Mouse (Mus musculus) CH12.LX (cell line): ENCODE data around the gene Rsrp1. TPM values are rescaled to one million over a fixed set of nuclear protein-coding genes. Genes with fewer than 3 reads are reported as not detected.

ENCODE experiments used
- DNase-seq: peaks from one replicate; pipeline ENCODE4 v3.0.0-alpha.2; 2013; ENCODE audit errors: extremely low read depth
- H3K27ac ChIP-seq: 2 replicates; pipeline ENCODE4 v1.5.1; 2012; ENCODE audit warnings: low read depth, mild to moderate bottlenecking, control low read depth, moderate library complexity; ENCODE audit not compliant: insufficient read depth
- H3K27me3 ChIP-seq: replicated peaks from 2 replicates; pipeline ENCODE3; 2012; ENCODE audit warnings: inconsistent platforms
- H3K36me3 ChIP-seq, 2 experiments: replicated peaks in 1 of 2; 2 replicates each; pipeline versions ENCODE3 to v1.6.1; 2012; ENCODE audit warnings: inconsistent platforms in 1 of 2, low read length in 1 of 2, mild to moderate bottlenecking in 1 of 2, mixed read lengths in 1 of 2, moderate library complexity in 1 of 2; ENCODE audit not compliant: control insufficient read depth in 1 of 2, insufficient read depth in 1 of 2
- H3K4me1 ChIP-seq, 2 experiments: 2 replicates each; pipeline ENCODE4 v1.6.1; 2012; ENCODE audit warnings: inconsistent platforms in 1 of 2, moderate library complexity in 1 of 2; ENCODE audit not compliant: insufficient read depth in 2 of 2, control insufficient read depth in 1 of 2
- H3K4me2 ChIP-seq: 2 replicates; pipeline ENCODE4 v1.6.1; 2012; ENCODE audit warnings: low read depth, mild to moderate bottlenecking, control low read depth; ENCODE audit not compliant: poor library complexity, insufficient read depth, severe bottlenecking
- H3K4me3 ChIP-seq, 3 experiments: fragments of 150-350 bp in 1 of 3; sonication (generic) in 1 of 3; replicated peaks in 1 of 3; 2 replicates each; pipeline versions ENCODE3 to v1.5.1; 2011 to 2012; ENCODE audit warnings: low read depth in 2 of 3, low read length in 2 of 3, mild to moderate bottlenecking in 2 of 3, moderate library complexity in 2 of 3, control low read depth in 1 of 3, improper control_type of control experiment in 1 of 3, inconsistent platforms in 1 of 3, mixed read lengths in 1 of 3; ENCODE audit not compliant: poor library complexity in 1 of 3
- H3K79me2 ChIP-seq: replicated peaks from 2 replicates; pipeline ENCODE4 v1.6.1; 2012; ENCODE audit warnings: mild to moderate bottlenecking, moderate library complexity; ENCODE audit not compliant: control insufficient read depth, poor library complexity, insufficient read depth, severe bottlenecking; ENCODE audit errors: extremely low read depth
- H3K9ac ChIP-seq: 2 replicates; pipeline ENCODE4 v1.6.1; 2012; ENCODE audit warnings: low read depth, mild to moderate bottlenecking, control low read depth, moderate library complexity; ENCODE audit not compliant: insufficient read depth
- H3K9me3 ChIP-seq: replicated peaks from 2 replicates; pipeline ENCODE3; 2012; ENCODE audit warnings: low read length, inconsistent platforms, mixed read lengths
- BHLHE40 ChIP-seq: IDR thresholded peaks from 2 replicates; pipeline ENCODE4 v1.6.1; 2011; ENCODE audit warnings: mild to moderate bottlenecking, low read depth, low read length, improper control_type of control experiment
- CHD2 ChIP-seq: IDR thresholded peaks from 2 replicates; pipeline ENCODE4 v1.6.1; 2011; ENCODE audit warnings: low read length, improper control_type of control experiment
- E2F4 ChIP-seq: IDR thresholded peaks from 2 replicates; pipeline ENCODE4 v1.6.1; 2011; ENCODE audit warnings: low read depth, low read length, improper control_type of control experiment; ENCODE audit not compliant: insufficient replicate concordance
- GABPA ChIP-seq: IDR thresholded peaks from 2 replicates; pipeline ENCODE4 v1.6.1; 2012; ENCODE audit warnings: low read depth, low read length, improper control_type of control experiment, inconsistent platforms; ENCODE audit not compliant: insufficient replicate concordance
- HCFC1 ChIP-seq: IDR thresholded peaks from 2 replicates; pipeline ENCODE4 v1.6.1; 2012; ENCODE audit warnings: low read depth, mild to moderate bottlenecking, inconsistent platforms, low read length, improper control_type of control experiment
- IRF4 ChIP-seq: IDR thresholded peaks from 2 replicates; pipeline ENCODE4 v1.6.1; 2014; ENCODE audit warnings: low read depth, mild to moderate bottlenecking, inconsistent platforms, low read length, improper control_type of control experiment
- JUND ChIP-seq: conservative IDR thresholded peaks from 2 replicates; pipeline ENCODE4 v1.6.1; 2011; ENCODE audit warnings: low read depth, low read length, improper control_type of control experiment
- KAT2A ChIP-seq: IDR thresholded peaks from 2 replicates; pipeline ENCODE4 v1.6.1; 2012; ENCODE audit warnings: low read length, improper control_type of control experiment, inconsistent platforms; ENCODE audit not compliant: insufficient replicate concordance
- MAFK ChIP-seq: IDR thresholded peaks from 2 replicates; pipeline ENCODE4 v1.6.1; 2011; ENCODE audit warnings: low read length, improper control_type of control experiment; ENCODE audit not compliant: insufficient replicate concordance
- MAZ ChIP-seq: IDR thresholded peaks from 2 replicates; pipeline ENCODE4 v1.6.1; 2012; ENCODE audit warnings: low read depth, mild to moderate bottlenecking, inconsistent platforms, low read length, improper control_type of control experiment, moderate library complexity
- MEF2A ChIP-seq: IDR thresholded peaks from 2 replicates; pipeline ENCODE4 v1.6.1; 2014; ENCODE audit warnings: low read depth, mild to moderate bottlenecking, inconsistent platforms, low read length, improper control_type of control experiment, borderline replicate concordance
- NELFE ChIP-seq: IDR thresholded peaks from 2 replicates; pipeline ENCODE4 v1.6.1; 2011; ENCODE audit warnings: low read depth, low read length, improper control_type of control experiment
- RAD21 ChIP-seq: IDR thresholded peaks from 2 replicates; pipeline ENCODE4 v1.6.1; 2011; ENCODE audit warnings: low read depth, mild to moderate bottlenecking, low read length, improper control_type of control experiment, moderate library complexity
- RCOR1 ChIP-seq: conservative IDR thresholded peaks from 2 replicates; pipeline ENCODE4 v1.6.1; 2012; ENCODE audit warnings: low read depth, mild to moderate bottlenecking, inconsistent platforms, low read length, improper control_type of control experiment
- SIN3A ChIP-seq: IDR thresholded peaks from 2 replicates; pipeline ENCODE4 v1.6.1; 2012; ENCODE audit warnings: low read length, improper control_type of control experiment, inconsistent platforms
- SMC3 ChIP-seq: IDR thresholded peaks from 2 replicates; pipeline ENCODE4 v1.6.1; 2011; ENCODE audit warnings: low read depth, low read length, improper control_type of control experiment
- TBP ChIP-seq: conservative IDR thresholded peaks from 2 replicates; pipeline ENCODE4 v1.6.1; 2011; ENCODE audit warnings: low read depth, low read length, improper control_type of control experiment
- TCF12 ChIP-seq: IDR thresholded peaks from 2 replicates; pipeline ENCODE4 v1.6.1; 2014; ENCODE audit warnings: low read depth, mild to moderate bottlenecking, inconsistent platforms, low read length, improper control_type of control experiment
- USF1 ChIP-seq: IDR thresholded peaks from 2 replicates; pipeline ENCODE4 v1.6.1; 2014; ENCODE audit warnings: low read depth, mild to moderate bottlenecking, inconsistent platforms, low read length, improper control_type of control experiment
- ZKSCAN1 ChIP-seq: IDR thresholded peaks from 2 replicates; pipeline ENCODE4 v1.6.1; 2012; ENCODE audit warnings: low read depth, inconsistent platforms, low read length, improper control_type of control experiment, borderline replicate concordance
- dilution Hi-C: fragments of 300-500 bp; cut with MboI; formaldehyde crosslinking; loops from 2 replicates; pipeline ENCODE4 v1.14.3; 2020; ENCODE audit warnings: low sequenced_read_pairs; ENCODE audit not compliant: extremely low pct_unique_long_range_greater_than_20kb, extremely low pct_ligation_motif_present
- in situ Hi-C: fragments of 300-500 bp; cut with MboI; formaldehyde crosslinking; loops from 3 replicates; pipeline ENCODE4 v1.14.3; 2019; ENCODE audit warnings: low sequenced_read_pairs, low pct_ligation_motif_present, low pct_unique_long_range_greater_than_20kb, mixed read lengths
- polyA plus RNA-seq: library from polyadenylated mRNA; unstranded; fragments of >175 nt; gene quantifications from 2 replicates; pipeline ENCODE4 v1.2.1, GENCODE M21; 2012; ENCODE audit warnings: low read depth; ENCODE audit not compliant: insufficient read length
- total RNA-seq, 2 experiments: library from RNA; depleted of rRNA; stranded (reverse); fragments of 300-350 nt in 1 of 2; fragments of >200 nt in 1 of 2; gene quantifications; 2 replicates each; pipeline ENCODE4 v1.2.3; 2012 to 2014

Rsrp1 gene
- total and polyA plus RNA-seq, 3 experiments, result 51.2 to 69.4 (median 61.3) TPM

DNA sequence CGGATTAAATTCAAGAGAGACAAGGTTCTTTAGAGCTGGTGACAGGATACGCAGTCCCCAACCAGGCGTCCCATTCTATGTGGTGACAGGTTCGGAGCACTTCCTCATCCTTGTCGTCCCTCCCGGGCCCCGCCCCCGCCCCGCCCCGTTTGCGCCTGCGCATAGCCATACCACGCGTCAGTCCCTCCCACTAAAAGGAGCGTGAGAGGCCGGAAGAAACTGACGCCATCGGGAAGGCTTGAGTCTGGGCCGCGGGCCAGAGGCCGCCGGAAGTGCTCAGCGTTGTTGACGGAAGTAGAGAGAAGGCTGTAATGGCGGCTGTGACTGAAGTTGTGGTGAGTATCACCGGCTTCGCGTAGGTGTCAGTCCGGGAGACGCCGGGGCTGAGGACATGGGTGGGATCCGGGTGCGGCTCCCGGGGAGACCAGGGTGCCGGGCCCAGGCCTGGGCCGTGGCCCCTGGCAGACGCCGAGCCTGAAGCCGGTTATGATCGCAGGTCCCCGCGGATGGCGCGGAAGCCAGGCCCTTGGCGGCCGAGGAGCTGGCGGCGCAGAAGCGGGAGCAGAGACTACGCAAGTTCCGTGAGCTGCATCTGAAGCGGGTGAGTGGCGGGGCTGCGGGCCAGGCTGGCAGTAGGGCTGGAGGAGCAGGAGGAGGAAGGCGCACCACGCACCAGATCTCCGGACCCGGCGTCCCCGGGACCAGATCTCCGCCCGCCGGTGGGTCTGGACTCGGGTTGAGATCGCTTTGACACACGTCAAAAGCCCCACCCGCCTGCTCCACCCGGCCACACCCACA is 7.5 kb downstream of the Rsrp1 start, which contains the start of gene Syf2 (continued):
- peak; percentile 44 for TF ChIP-seq BHLHE40
- TF ChIP-seq KAT2A, result peak; percentile 81; the same call in 1 of the 2 replicates
- TF ChIP-seq IRF4, result peak; percentile 55; the same call in 1 of the 2 replicates
- TF ChIP-seq SIN3A, result peak; percentile 99
- no peak for TF ChIP-seq USF1
- TF ChIP-seq RAD21, result no peak
- TF ChIP-seq MEF2A, result peak; percentile 46; the same call in 1 of the 2 replicates
- peak; percentile 50; the same call in 1 of the 2 replicates for TF ChIP-seq MAZ
- TF ChIP-seq, all 38 proteins: peak for 19

- Histone ChIP-seq H3K9ac (no peak overlapping the region), H3K27ac (no peak overlapping the region), H3K4me2 (no peak overlapping the region), H3K79me2 (0 out of 2 replicates have a peak, but pooled peaks cover under 1% of the 10 kb centered on the region), H3K4me1 (no peaks in the 10 kb centered on the region), H3K9me3 (no peaks in the 10 kb centered on the region), H3K4me3 (no peak overlapping the region), H3K27me3 (peaks cover 6% of the 10 kb centered on the region), H3K36me3 (peaks cover 40 to 56% of the 10 kb centered on the region in 2 experiments)
- dilution Hi-C loops (no loop called here), in situ Hi-C loops (no loop called here)
- no peak for DNase-seq
- TF ChIP-seq CHD2, result no peak
- TF ChIP-seq IRF4, result no peak
- TF ChIP-seq USF1, result no peak
- TF ChIP-seq JUND, result no peak
- TF ChIP-seq MAFK, result no peak
- TF ChIP-seq HCFC1, result no peak
- no peak for TF ChIP-seq NELFE
- no peak for TF ChIP-seq SMC3
- TF ChIP-seq E2F4, result no peak
- no peak for TF ChIP-seq GABPA
- TF ChIP-seq SIN3A, result no peak
- TF ChIP-seq TBP, result no peak
- TF ChIP-seq ZKSCAN1, result no peak
- TF ChIP-seq MEF2A, result no peak
- no peak for TF ChIP-seq TCF12
- no peak for TF ChIP-seq KAT2A
- TF ChIP-seq RCOR1, result no peak
Measured at GRCm38 (mm10) chr4:134937240-134938176, 14.1 kb downstream of the Rsrp1 start.
